Mouse (Mus musculus) heart, adult 18-20 months (tissue): ENCODE data around the gene Bsn. TPM values are rescaled to one million over a fixed set of nuclear protein-coding genes. Genes with fewer than 3 reads are reported as not detected.
A peak's percentile ranks its signal among the peaks of the same experiment; 100 is the strongest.
"Not testable (repeated sequence)": the region's sequence is repeated elsewhere in the genome, so short reads cannot be mapped to it uniquely, and the experiment has no call there.

ENCODE experiments used
- DNase-seq, 2 experiments: peaks; one replicate each; pipeline ENCODE4 v3.0.0; 2021 to 2022; ENCODE audit warnings: mixed read lengths in 1 of 2
- total RNA-seq, 2 experiments: library from RNA; stranded (reverse); gene quantifications; 2 replicates each; pipeline ENCODE4 v1.2.3; 2021

Bsn gene
- total RNA-seq, 2 experiments from 2014 or later: 0.02 to 0.08 TPM

GRCm38 (mm10) chr9:108196920-108197677, 6.9 kb upstream of the Bsn start:
- no peak for DNase-seq

- not testable (repeated sequence) for DNase-seq
Observed at GRCm38 (mm10) chr9:108196222-108196621, 6.0 kb upstream of the Bsn start.

GRCm38 (mm10) chr9:108189488-108189786, 747 bp downstream of the Bsn start:
- no peak for DNase-seq

GRCm38 (mm10) chr9:108189023-108189422, 1.2 kb downstream of the Bsn start:
- no peak for DNase-seq

GRCm38 (mm10) chr9:108188511-108188910, 1.7 kb downstream of the Bsn start:
- no peak for DNase-seq

GRCm38 (mm10) chr9:108187616-108188015, 2.6 kb downstream of the Bsn start:
- no peak for DNase-seq

GRCm38 (mm10) chr9:108185786-108186185, 4.4 kb downstream of the Bsn start:
- DNase-seq: no peak

GRCm38 (mm10) chr9:108183531-108183994, 6.6 kb downstream of the Bsn start:
- DNase-seq: no peak

GRCm38 (mm10) chr9:108182806-108183506, 7.2 kb downstream of the Bsn start:
- no peak for DNase-seq

- DNase-seq: no peak
Observed at GRCm38 (mm10) chr9:108178391-108178790, 11.8 kb downstream of the Bsn start.

GRCm38 (mm10) chr9:108175116-108175838, 14.9 kb downstream of the Bsn start:
- DNase-seq: no peak

GRCm38 (mm10) chr9:108172777-108173350, 17.3 kb downstream of the Bsn start:
- peak in 1 of 2 experiments; percentile 20 for DNase-seq

- no peak for DNase-seq
Observed at GRCm38 (mm10) chr9:108169751-108170150, 20.4 kb downstream of the Bsn start.

- DNase-seq: no peak
Observed at GRCm38 (mm10) chr9:108165143-108165542, 25.0 kb downstream of the Bsn start.

- DNase-seq: no peak
Observed at GRCm38 (mm10) chr9:108163646-108164284, 26.4 kb downstream of the Bsn start.

- DNase-seq: no peak
Observed at GRCm38 (mm10) chr9:108157891-108158290, 32.3 kb downstream of the Bsn start.

- no peak for DNase-seq
Observed at GRCm38 (mm10) chr9:108157451-108157850, 32.7 kb downstream of the Bsn start.

- DNase-seq: no peak
Observed at GRCm38 (mm10) chr9:108156786-108157185, 33.4 kb downstream of the Bsn start.

GRCm38 (mm10) chr9:108154814-108155213, 35.4 kb downstream of the Bsn start:
- DNase-seq: no peak

GRCm38 (mm10) chr9:108153516-108154448, 36.4 kb downstream of the Bsn start:
- no peak for DNase-seq

- no peak for DNase-seq
Observed at GRCm38 (mm10) chr9:108150486-108150885, 39.7 kb downstream of the Bsn start.
